Mouse (Mus musculus) neutrophil, adult 5-6 weeks (primary cell): ENCODE measurements around the gene Wdcp. TPM values are rescaled to one million over a fixed set of nuclear protein-coding genes. Genes with fewer than 3 reads are reported as not detected.
A peak's percentile ranks its signal among the peaks of the same experiment; 100 is the strongest.
"Not testable (repeated sequence)": the region's sequence is repeated elsewhere in the genome, so short reads cannot be mapped to it uniquely, and the experiment has no call there.

Experiments used
- ATAC-seq: fragments of 151-379, 151-347 bp; 2 replicates; pipeline ENCODE4 v1.8.0; 2017; ENCODE audit warnings: mild to moderate bottlenecking, moderate TSS enrichment; ENCODE audit not compliant: insufficient number of reproducible peaks, poor library complexity, low FRiP score, severe bottlenecking; ENCODE audit errors: extremely low read depth
- total RNA-seq: library from RNA; stranded (forward); fragments of 200-1000 nt; gene quantifications from 2 replicates; pipeline ENCODE4 v1.2.3, GENCODE M21; 2017

The Wdcp gene
- total RNA-seq, 1 experiment from 2014 or later, result 8.0 TPM

DNA sequence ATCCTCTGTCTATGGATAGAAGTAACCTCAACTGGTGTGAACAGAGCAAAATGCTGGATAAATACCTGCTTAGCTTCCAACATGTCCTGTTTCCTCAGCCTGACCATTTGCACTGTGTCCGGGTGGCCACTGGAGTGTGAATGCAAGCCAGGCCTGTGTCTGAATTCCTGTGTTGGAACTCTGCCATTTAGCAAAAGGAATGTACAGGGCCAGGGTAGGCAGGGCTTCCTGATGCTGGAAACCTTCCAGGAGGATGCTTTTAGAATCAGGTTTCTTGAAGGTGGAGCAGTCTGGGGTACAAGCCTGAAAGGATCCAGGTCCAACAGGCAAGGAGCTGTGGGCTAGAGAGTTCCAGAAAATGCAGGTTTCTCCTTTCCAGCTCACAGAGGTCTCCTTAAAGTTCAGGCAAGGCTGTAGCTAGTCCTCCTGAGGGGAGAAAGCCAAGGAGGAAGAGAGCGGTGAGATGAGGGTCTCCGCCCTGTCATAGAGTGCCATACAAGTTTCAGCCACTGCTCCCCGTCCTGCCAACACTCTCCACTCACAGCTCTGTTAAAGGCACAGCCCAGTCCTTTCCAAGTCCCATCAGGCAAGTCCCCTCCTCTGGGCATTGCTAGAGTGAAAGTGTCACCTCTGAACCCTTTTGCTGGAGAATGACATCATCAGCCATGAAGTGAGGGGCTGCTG lies 20.7 kb downstream of the Wdcp start:
- no peak for ATAC-seq

GRCm38 (mm10) chr12:4864338-4864690 lies 21.2 kb downstream of the Wdcp start:
- no peak for ATAC-seq

DNA sequence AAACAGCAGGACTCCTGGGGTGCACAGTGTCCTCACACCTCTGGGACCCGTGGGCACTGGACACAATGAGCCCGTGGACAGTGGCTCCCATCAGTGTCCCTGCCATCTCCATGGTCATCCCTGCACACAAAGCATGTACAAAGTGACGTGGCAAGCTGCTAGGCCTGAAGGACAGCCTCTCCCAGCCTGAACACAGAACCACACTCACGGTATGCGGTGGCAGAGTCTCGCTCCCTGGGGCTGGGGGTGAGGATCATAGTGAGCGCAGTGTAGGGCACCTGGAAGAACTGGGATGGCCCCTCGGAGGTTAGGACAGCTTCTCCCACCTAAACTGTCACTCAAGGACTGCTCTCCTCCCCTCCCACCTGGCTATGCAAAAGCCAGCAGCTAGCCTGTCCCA lies 25.8 kb downstream of the Wdcp start:
- ATAC-seq, result no peak

DNA sequence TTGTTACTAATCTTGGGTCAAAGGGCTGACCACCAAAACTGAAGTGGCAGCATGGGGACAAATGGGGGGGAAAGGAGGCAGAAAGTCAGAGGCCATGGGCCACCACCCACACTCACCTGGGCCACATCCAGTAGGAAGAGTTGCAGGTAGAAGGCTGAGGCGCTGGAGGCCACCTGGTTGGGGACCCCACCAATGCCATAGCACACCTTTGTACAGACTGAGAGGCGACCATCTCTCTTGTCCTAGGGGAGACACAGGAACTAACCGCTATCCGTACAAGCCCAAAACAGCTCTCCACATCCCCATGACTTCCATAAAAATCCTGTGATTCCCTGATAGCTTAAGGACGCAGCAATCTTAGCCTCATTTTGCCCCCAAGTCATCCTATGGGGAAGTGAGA lies 28.2 kb downstream of the Wdcp start:
- no peak for ATAC-seq

DNA sequence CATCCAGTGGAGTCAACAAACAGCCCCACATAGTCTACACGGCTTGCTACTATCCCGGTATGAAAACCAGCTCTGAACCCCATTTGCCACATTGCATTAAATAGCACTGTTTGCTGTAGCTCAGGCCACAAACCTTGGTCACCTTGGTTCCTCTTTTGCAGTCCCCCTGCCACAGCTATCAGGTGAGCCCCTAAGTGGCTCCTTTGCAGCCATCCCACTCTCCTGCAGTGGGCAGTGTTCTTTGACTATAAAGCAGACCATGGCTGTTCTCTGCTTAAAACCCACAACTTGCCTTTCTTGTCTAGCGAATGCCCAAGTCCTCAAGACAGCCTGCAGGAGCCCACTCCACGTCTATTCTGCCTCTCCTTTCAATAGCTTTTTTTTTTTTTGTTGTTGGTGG lies 29.2 kb downstream of the Wdcp start:
- ATAC-seq, result no peak

- ATAC-seq, result no peak
Observed at GRCm38 (mm10) chr12:4872983-4873477, 29.9 kb downstream of the Wdcp start.

DNA sequence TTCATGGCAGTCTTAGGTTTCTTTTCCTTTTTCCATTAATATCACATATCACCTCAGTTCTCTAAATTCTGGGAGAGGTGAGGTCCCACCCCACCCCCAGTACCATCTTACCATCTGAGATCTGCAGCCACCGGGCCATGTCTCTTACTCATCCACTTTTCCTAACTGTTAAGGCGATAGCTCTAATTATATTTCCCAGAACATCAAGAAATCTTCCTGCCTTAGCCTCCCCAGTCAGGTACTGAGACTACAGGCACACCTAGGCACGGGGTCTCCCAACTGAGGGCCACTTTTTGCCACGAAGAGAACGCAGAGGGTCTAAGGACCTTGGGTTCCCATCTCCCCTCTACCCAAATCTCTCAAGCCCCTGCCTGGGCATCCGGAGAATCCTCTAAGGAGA lies 30.4 kb downstream of the Wdcp start:
- no peak for ATAC-seq

- peak; percentile 34; the same call in 1 of the 2 replicates for ATAC-seq
Observed at GRCm38 (mm10) chr12:4874161-4874927, 31.2 kb downstream of the Wdcp start, which contains the start of gene Mfsd2b. Mfsd2b (minus strand) TSS chr12:4874359.

- no peak for ATAC-seq
Observed at GRCm38 (mm10) chr12:4875623-4876022, 32.5 kb downstream of the Wdcp start.

GRCm38 (mm10) chr12:4878296-4878783 lies 35.2 kb downstream of the Wdcp start:
- ATAC-seq, result no peak

GRCm38 (mm10) chr12:4879048-4879447 lies 35.9 kb downstream of the Wdcp start:
- no peak for ATAC-seq

GRCm38 (mm10) chr12:4882086-4882485 lies 39.0 kb downstream of the Wdcp start:
- ATAC-seq, result no peak

DNA sequence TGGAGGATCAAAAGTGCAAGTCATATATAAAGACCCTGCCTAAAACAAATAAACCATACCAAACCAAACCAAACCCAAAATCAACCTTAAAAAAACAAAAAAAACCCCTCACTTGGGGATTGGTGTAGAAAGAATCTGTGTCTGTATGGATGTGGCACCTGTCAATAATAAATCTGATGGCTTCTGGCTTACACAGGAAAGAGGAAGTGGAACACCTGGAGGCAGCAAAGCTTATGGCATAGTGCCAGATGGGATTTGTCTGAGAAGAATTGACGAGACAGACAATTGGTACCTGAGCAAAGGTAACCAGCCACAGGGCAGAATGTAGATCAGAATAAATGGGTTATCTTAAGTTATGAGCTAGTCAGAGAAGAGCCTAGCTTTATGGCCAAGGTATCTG lies 42.0 kb downstream of the Wdcp start:
- no peak for ATAC-seq

- not testable (repeated sequence) for ATAC-seq
Observed at GRCm38 (mm10) chr12:4886581-4886980, 43.5 kb downstream of the Wdcp start.

- ATAC-seq, result no peak
Observed at GRCm38 (mm10) chr12:4888739-4889138, 45.6 kb downstream of the Wdcp start.

GRCm38 (mm10) chr12:4889251-4889650 lies 46.1 kb downstream of the Wdcp start:
- no peak for ATAC-seq

- ATAC-seq, result no peak
Observed at GRCm38 (mm10) chr12:4889891-4890290, 46.8 kb downstream of the Wdcp start.

- ATAC-seq, result no peak
Observed at GRCm38 (mm10) chr12:4898024-4898423, 54.9 kb downstream of the Wdcp start.

- ATAC-seq, result no peak
Observed at GRCm38 (mm10) chr12:4905946-4906345, 62.8 kb downstream of the Wdcp start.

- ATAC-seq, result no peak
Observed at GRCm38 (mm10) chr12:4906476-4906875, 63.4 kb downstream of the Wdcp start.
